Mouse (Mus musculus) CD8-positive naive resting alpha-beta T cell, adult 57 days (primary cell): Measurements from ENCODE around the gene Gm43064. TPM values are rescaled to one million over a fixed set of nuclear protein-coding genes. Genes with fewer than 3 reads are reported as not detected.

Experiments
- total RNA-seq: library from RNA; stranded (reverse); gene quantifications from one replicate; pipeline ENCODE4 v1.2.4, GENCODE M21; 2023

Gm43064 gene
- 0.92 TPM for total RNA-seq

DNA sequence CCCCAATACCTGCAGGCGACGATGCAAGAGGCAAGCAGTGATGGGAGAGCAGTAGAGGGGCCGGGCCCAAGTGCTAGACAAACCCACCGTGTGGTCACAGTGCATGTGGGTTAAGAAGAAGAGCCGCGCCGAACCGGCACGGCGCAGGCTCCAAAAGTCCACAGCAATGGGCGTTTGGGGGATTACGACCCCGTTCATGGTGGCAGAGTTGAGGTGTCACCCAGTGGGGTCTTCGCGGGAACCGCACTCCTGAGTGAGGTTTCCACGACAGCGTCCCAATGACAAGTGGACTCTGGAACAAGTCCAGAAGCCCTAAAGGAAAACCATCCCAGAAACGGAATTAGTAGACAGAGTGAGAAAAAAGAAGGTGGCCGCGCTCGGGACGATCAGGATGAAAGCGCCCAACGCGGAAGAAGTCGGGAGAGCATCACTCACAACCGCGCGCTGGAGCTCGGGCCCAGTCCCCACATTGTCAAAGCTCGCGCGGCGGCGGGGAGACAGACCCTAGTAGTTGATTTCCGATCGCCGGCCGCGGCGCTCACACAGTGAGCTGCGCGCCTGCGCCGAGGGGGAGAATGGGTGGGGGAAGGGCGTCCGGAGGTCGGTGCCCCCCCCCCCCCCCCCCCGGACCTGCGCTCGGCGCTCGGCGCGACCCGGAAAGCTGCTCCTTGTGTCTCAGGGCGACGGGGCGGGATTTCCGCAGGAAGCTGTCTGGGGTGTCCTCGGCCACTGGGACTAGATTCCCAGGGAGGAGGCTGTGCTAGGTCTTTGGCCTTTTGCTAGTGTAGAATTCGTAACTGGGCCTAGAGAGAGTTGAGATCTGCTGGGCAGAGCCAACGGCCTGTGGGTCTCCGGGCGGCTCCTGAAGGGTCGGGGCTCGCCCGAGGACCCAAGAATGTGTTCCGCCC, at the start of gene Gm43064, which contains the start of the genes Dclre1b and Ap4b1:
Gm43064 (plus strand) TSS at position 683 of the 908 bp plus-strand sequence.
Dclre1b (minus strand) TSS at position 554 of the 908 bp plus-strand sequence.
Ap4b1 (plus strand) TSS at position 630 of the 908 bp plus-strand sequence.

GRCm38 (mm10) chr3:103791230-103792110, 17.9 kb upstream of the Gm43064 start, which contains the start of gene Hipk1:
TSS of gene Hipk1 (minus strand) at chr3:103791563.

GRCm38 (mm10) chr3:103832426-103832825, 23.1 kb downstream of the Gm43064 start, which contains the start of gene Bcl2l15:
TSS of gene Bcl2l15 (plus strand) at chr3:103832601.

DNA sequence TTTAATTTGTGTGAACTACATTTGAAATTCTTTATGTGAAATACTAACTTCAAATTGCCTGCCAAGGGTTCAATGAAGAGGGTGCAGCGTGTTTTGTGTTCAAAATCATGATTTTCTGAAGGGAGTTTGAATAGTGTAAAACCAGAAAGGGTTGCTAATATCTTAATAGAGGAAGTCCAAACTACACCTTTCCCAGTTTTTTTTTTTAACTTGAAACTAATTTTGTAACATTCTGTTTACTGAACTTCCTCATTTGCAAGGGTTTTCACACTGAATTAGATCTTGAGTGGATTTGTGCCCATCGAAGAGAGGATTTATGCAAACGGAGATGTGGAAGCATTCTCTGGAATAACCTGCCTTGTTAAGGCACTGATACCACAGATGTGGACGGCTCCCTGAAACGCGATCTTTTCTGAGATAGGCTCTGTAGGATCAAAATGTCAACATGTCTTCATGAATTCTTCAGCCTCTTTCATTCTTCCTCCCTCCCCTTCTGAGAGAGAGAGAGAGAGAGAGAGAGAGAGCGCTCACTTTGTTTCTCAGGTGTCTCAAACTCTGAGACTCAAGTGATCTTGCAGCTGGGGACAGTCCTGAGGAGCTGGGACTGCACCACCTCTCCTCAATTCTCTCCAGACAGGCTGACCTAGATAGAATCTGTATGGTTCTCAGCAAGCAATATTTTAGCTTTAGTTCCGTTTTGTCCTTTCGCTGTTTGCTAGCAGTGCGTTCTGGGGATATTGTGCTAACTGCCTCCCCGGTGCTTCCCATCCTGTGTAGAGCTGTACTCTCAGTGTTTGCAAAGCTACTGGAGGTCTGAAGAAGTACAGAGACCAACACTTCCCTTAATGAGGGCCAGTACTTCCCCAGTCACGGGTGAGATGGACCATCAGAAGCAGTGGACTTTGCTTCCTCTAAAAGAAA, 49.8 kb downstream of the Gm43064 start, which contains the start of gene Ptpn22:
Ptpn22 (plus strand) TSS at position 915 of the 921 bp plus-strand sequence.

Other genes with a start within 250 kb of the Gm43064 start
- gene Syt6, start 234.3 kb upstream of the Gm43064 start, total RNA-seq: 1.6 TPM
- gene Atg4a-ps, start 163.5 kb upstream of the Gm43064 start, total RNA-seq: not detected
- gene Olfml3, start 71.6 kb upstream of the Gm43064 start, total RNA-seq: 10.0 TPM
- not detected for gene Gm10964, start 70.2 kb upstream of the Gm43064 start, total RNA-seq
- 262 TPM for gene Hipk1, start 18.0 kb upstream of the Gm43064 start, total RNA-seq
- gene Dclre1b, start 129 bp upstream of the Gm43064 start, total RNA-seq: 35.6 TPM
- 21.8 TPM for gene Ap4b1, start 53 bp upstream of the Gm43064 start, total RNA-seq
- 1.3 TPM for gene Bcl2l15, start 23.0 kb downstream of the Gm43064 start, total RNA-seq
- 360 TPM for gene Ptpn22, start 50.2 kb downstream of the Gm43064 start, total RNA-seq
- 39.5 TPM for gene Rsbn1, start 104.5 kb downstream of the Gm43064 start, total RNA-seq
- 30.2 TPM for gene Phtf1, start 158.5 kb downstream of the Gm43064 start, total RNA-seq